Mouse (Mus musculus) left cerebral cortex, postnatal 10 days (tissue): Measurements from ENCODE around the gene Sstr5. TPM values are rescaled to one million over a fixed set of nuclear protein-coding genes. Genes with fewer than 3 reads are reported as not detected.
A peak's percentile ranks its signal among the peaks of the same experiment; 100 is the strongest.

ENCODE experiments used
- DNase-seq, 2 experiments: peaks; one replicate each; pipeline ENCODE4 v3.0.0; 2021 to 2022; ENCODE audit warnings: low spot score in 2 of 2, mixed read lengths in 1 of 2; ENCODE audit errors: extremely low spot score in 1 of 2
- intact Hi-C: fragments of 180-260 bp; cut with DNase I; formaldehyde crosslinking; loops from one replicate; pipeline ENCODE4 v1.15.1; 2025
- total RNA-seq, 2 experiments: library from RNA; stranded (reverse); gene quantifications; 2 replicates each; pipeline ENCODE4 v1.2.3; 2021

The Sstr5 gene
- total RNA-seq, result under 1 TPM; 0.34 to 0.55 TPM

DNA sequence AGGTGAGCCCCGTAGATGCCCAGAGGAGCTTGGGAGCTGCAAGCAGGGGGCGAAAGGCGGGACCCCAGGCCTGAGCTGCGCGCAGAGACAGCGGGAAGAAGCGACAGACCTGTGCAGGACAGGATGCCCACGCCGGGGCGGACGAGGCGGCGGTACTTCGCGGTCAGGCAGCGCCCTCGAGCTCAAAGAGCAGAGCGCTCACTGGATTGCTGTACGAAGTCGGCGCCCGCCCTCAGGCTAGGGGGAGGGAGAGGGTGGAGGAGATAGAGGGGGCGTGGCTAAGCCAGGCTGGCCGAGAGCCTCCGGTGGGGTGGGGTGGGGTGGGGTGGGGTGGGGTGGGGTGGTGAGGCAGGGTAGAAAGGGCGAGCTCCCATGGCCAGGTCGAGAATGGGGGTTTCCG is at the start of gene Sstr5:
Gene Sstr5, minus strand, starts transcription at position 276 of the 400 bp plus-strand sequence.
- intact Hi-C loops, result no loop called here
- DNase-seq, result peak in 1 of 2 experiments; percentile 46

DNA sequence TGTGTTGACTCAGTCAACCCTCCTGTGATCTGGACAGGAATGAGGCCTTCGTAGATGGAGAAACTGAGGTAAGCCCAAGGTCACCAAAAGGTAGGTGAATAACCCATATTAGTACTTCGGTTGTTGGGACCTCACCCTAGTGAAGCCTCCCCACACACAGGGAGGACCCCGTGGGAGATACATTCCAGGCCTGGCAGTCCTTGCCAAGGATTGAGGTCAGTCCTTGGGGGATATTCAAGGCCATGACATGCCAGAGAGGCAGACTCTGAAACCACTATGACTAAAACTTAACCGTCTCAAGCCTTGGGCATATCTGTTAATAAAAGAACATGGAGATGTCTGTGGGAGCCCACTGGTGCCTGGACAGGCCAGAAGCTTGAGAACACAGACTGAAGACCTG is 44.7 kb upstream of the Sstr5 start:
- intact Hi-C loops, result no loop called here

DNA sequence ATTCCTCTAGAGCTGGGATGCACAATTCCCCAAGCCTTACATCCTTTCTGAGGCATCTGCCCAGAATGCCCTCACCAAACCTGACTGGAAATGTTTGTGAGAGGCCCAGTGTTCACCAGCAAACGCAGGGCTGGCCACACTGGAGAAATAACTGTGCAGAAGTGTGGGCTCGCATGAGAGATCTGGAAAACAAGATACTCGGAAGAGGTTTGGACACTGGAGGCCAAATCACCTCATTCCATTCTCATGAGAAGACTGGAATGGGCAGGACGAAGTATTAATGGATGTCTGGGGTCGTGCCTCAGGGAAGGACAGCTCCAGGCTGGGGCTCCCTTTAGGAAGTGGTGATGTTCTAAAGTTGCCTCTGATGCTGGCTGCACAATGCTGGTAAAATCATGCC is 43.6 kb upstream of the Sstr5 start:
- intact Hi-C loops, result no loop called here
- no peak for DNase-seq

More for the DNA sequence above, 44.7 kb upstream of the Sstr5 start:
- no peak for DNase-seq

DNA sequence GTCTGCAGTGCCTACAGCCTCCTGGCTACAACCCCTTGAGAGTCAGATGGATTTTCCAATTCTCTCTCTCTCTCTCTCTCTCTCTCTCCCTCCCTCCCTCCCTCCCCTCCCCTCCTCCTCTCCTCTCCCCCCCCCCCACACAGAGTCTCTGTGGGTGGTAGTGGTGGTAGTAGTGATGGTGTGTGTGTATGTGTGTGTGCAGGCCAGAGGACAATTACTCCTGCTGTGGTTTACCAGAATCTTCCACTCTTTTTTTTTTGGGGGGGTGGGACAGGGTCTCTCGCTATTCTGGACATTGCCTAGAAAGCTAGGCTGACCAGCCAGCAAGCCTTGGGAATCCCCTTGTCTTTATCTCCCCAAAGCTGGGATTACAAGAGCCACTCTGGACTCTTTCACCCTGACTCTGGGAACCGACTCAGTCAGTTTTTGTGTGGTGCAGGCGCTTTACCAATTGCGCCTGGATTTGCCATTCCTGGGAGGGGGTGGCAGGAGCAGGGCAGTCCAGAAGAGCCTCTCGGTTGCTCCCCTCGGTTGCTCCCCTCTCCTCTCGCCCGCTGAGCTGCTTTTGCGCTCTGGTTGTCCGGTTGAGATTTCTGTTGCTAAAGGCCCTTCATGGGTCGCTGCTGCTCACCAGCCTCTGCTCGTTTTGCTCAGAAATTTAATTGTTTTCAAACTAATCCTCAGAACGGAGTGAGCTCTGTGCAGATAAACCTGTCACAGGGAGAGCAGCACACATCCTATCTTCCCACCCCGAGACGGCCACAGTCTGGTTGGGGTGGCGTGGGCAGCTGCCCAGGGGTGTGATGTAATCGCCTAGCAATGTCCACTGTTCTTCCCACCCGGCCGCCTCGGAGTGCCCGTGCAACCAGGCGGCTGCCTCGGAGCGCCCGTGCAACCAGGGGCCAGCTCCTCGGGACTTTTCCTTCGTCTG is 42.1 kb upstream of the Sstr5 start:
- DNase-seq, result peak in 1 of 2 experiments; percentile 56
- intact Hi-C loops, result no loop called here

DNA sequence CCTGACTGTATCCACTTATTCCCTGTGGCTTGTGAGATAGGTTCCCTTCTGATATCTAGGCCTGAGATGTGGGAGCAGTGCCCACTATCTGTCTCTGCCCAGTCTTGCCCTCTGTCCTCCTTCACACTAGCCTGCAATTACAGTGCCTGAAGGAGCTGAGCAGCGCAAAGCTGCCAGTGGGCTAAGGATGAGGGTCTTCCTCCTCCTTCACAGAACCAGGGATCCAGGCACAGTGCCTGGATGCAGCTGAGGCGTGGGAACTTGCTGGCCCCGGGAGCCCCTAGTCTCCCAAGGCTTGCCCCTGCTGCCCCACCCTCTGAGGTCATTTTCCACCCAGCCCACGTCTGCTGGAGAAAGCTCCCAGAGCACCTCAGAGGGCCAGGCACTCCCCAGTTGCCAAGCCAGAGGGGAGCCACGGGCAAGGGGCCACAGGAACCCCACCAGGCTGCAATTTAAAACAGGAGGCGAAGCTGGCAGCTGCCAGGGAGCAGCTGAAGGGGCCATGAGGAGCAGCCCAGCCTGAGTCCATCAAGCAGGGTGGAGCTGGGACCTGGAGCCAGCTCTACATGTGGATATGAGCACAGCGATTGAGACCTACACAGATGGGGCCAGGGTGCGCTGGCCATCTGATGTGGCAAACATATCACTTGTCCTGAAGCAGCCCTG is 33.4 kb upstream of the Sstr5 start:
- intact Hi-C loops, result no loop called here
- no peak for DNase-seq

DNA sequence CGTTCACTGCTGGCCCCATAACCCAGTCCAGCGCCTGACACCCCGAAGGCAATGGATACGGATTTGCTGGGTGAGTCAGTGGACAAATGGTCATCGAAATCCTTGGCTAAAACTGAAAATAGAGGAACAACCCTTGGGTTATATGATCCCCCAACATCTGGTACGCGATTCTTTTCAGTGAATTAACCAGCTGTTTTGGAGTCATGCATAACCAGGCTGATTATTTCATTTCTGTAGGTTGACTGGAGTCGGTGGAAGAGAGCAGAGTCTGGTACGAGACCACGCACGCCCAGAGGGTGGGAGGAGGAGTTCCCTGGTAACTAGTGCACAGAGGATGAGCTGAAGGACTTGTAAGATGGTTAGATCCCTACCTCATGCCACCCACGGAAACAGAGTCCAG is 25.0 kb upstream of the Sstr5 start:
- no peak for DNase-seq
- intact Hi-C loops, result no loop called here

DNA sequence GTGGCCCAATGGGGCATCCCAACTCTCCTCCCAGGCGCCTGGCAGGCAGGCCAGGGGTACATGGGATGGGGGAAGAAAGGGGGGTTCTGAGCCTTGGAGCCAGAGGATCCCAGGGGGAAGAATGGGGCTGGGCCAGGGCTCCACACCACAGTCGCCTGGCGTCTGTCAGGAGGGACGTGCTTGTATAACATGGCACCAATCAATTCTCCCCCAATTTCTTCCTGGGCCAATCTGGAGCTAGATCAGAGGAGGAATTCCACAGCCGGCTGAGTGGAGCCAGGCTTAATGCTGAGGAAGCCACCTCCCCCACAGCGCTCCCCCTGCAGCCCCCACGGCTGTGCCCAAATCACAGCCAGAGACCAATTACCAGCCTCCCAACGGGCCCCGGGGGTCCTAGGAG is 23.4 kb upstream of the Sstr5 start:
- intact Hi-C loops, result no loop called here
- DNase-seq, result no peak

DNA sequence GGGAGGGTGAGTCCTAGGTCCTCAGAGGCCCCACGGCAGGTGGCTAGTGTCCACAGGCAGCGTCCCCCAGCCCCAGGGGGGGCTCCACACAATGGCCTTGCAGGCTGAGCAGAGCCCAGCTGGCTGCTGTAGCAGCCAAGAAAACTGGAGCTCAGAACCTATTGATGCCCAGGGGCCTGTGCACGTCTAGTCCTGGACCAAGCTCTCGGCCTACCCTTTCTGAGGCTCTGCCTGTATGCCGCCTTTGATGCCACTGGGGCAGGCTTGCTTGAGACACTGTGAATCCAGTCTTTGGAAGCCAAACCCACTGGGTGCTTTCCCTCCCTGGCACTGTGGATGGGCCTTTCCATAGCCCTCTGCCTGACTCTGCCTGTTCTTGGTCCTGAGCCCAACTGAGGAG is 22.4 kb upstream of the Sstr5 start:
- intact Hi-C loops, result loop anchor here (5.0 kb wide), 1 partner anchor 38 kb away; no protein-coding TSS in a partner anchor
- DNase-seq, result peak; percentile 35 to 42

DNA sequence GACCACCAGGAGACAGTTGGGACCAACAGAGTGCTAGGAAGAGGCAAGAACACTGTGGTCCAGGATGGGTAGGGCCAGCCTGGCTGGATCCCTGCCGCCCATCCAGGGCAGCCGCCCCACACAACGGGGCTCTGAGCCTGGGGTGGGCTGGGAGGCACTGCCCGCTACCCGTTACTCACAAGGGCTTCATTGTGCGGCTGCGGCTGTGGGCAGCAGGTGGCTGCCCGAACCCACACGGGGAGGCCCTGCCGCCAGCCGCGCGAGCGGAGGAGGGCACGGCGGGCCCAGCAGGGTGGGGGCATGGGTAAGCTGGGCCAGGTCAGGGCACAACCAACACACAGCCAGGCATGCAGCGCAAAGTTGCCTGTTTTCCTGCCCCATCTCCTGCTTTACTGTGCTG is 21.1 kb upstream of the Sstr5 start:
- intact Hi-C loops, result loop anchor here (5.0 kb wide), 1 partner anchor 39 kb away; no protein-coding TSS in a partner anchor
- DNase-seq, result peak; percentile 41 to 71

DNA sequence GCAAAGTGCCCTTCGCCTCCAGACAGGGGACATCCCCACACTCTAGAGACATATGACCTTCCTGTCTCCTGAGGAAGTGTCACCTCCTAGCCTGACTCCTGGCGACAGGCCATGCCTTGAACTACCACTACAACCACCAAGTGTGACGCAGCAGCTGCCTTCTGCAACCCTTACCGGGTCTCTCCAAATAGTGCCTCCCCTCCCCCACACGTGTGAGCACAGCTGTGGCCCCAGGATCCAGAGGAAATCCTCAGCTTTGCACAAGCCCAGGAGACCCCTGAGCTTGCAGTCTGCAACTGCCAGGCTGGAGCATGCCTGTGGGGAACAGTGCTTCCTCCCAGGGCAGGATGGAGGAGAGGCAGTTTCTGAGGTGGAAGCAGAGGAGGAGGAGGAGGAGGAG is 19.2 kb upstream of the Sstr5 start:
- intact Hi-C loops, result loop anchor here (5.0 kb wide), 1 partner anchor 41 kb away; no protein-coding TSS in a partner anchor
- peak in 1 of 2 experiments; percentile 53 for DNase-seq

DNA sequence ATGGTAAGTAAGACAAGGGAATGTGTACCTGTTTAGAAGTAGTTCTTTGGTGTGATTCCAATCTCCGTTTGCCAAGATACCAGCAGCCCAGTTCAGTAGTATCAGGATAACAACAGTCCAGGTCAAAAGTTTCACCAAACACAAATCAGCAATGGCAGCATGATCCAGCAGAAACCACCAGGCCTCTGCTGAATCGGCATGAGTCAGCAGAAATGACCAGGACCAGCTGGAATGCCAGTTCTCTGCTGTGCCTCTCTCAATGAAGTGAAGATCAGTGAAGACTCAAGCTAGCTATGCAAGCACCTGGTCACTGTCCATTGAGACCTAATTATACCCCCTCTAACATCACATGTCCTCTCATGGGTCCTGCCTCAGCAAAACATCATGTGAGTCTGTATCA is 17.0 kb upstream of the Sstr5 start:
- DNase-seq, result no peak
- intact Hi-C loops, result no loop called here

DNA sequence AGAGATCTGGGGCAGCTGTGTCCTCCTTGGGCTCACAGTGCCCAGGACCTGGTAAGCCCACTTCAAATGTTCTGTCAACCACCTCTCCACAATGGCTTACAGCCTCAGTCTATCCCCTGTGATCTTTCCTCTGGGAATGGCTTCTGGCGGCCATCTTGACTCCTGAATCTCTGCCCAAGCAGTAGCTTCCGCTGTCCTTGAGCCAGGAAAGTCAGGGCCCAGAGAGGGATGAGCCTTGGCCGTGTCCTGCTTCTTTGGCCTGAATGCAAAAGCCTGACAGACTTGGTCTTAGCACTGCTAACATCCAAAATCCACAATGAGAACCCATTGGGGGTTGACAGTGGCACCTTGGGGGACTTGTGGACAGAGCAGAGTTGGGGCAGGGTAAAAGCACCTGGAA is 14.8 kb upstream of the Sstr5 start:
- intact Hi-C loops, result no loop called here
- DNase-seq, result no peak

DNA sequence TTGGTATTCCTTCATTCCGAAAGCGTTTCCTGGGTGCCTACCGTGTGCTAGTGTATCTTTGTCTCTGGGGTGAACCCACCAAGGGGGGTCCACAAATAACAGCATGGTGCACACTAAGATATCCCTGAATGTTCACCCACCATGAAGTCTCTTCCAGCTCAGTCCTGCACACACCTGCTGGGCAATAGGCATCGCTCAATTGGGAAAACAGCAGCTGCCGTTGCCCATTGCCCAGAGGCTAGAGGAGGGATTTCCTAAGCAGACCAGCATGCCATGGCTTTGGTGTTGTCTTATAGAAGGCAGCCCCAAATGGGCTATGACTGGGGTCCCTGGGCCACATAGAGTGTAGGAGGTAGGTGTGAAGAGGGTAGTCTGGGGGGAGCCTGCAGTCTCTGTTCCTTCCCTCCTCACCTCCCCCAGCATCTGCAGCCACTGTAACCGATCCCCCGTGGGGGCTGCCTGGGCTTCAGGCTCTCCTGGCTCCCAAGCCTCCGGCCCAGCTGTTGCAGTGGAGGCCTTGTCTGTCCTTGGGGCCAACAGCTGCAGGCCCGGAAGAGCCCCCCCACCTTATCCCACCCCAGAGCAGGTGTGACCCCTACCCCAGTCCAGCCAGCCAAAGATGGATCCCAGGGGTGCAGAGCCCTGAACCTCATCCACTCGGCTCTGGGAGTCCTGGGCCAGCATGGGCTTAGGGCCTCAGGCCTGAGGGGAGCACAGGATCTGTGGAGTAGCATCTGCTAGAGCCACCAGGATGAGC is 13.2 kb upstream of the Sstr5 start:
- intact Hi-C loops, result no loop called here
- DNase-seq, result no peak

DNA sequence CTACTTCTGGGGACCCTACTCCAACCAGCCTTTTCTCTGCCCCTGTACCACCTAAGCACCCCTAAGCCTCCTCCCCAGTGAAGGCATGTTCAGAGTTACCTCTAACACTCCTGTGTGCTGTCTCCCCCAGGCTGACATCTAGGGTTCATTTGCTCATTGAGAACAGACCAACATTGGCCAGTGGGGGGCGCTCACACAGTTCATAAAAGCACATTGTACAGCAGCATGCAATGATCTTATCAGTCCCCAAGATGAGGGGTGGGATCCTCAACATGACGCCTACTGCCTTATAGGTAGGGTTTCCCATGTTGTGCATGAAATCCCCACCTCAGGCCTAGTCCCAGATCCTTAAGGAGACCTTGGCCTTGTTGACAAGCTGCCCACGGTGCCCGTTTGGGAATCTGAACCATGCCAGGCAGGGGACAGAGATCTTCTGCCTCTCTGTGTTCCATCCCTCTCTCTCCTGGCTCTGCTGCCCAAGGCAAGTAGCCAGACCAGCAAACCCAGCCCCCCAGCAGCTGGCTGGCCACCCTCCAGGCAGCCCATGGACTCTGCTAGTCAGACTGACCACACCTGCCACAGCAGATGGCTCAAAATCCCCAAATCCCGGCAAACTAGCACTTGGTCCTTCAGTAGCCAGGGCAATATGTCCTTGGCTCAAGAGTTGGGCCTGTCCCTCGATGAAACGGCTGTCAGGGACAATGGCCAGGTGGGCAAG is 11.9 kb upstream of the Sstr5 start:
- peak; percentile 44 to 69 for DNase-seq
- intact Hi-C loops, result loop anchor here (10.0 kb wide), 1 partner anchor 186 kb away; no protein-coding TSS in a partner anchor

DNA sequence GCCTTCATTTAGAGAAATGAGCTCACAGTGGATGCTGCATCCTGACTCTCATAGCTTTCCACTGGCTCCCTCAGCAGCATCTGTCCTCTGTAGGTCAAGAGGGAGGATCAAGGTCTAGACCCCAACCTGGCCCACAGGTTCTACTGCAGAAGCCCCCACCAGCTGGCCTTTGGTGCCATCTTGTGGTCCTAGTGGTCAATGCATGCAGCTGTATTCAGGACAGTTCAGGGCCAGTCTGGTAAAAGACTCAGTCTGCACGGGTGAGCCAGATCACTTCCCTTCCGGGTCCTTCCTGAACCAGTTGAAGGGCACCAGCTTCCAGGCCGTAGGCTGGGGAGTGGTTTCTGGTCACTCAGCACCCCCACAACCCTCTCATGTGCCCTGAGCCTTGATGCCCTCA is 10.7 kb upstream of the Sstr5 start:
- intact Hi-C loops, result loop anchor here (1.0 to 10.0 kb wide), 2 partner anchors 31 to 187 kb away; no protein-coding TSS in a partner anchor
- peak; percentile 38 to 77 for DNase-seq

DNA sequence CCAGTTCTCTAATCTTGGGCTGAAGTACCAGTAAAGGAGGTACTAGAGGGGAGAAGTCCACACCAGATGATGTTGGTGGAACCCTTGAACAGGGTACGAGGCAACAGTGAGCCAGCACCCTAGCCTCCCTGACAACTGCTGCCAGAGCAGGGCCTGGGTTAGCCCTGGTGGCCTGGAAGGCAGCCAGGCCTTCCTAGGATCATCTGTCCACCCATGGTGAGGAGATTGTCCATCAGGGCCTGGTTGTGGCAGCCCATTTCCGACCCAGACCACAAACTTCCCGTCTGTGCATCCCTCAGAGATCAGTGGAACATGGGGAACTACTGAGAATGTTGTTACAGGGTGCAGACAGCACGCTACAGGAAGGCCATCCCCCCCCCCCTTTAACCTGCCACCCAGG is 5.5 kb upstream of the Sstr5 start:
- intact Hi-C loops, result loop anchor here (10.0 kb wide), 1 partner anchor 192 kb away; no protein-coding TSS in a partner anchor
- DNase-seq, result no peak

DNA sequence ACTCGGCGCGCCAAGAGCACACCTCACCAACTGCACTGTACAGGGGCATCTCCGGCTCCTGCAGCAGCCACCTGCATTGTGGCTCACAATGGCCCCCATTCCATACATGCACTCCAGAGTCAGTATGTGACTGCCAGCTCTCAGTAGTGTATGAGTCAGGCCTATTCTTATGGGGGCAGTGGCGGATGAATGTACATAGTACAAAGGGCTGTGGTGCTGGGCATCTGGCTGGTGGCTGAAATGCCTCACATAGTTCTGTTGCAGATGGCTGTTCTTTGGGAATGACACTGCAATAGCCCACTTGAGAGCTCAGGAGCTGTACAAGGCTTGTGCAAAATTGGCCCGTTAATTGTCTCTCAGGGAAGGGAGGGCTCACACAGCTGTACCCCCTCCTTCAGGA is 15.0 kb downstream of the Sstr5 start:
- intact Hi-C loops, result no loop called here
- no peak for DNase-seq

DNA sequence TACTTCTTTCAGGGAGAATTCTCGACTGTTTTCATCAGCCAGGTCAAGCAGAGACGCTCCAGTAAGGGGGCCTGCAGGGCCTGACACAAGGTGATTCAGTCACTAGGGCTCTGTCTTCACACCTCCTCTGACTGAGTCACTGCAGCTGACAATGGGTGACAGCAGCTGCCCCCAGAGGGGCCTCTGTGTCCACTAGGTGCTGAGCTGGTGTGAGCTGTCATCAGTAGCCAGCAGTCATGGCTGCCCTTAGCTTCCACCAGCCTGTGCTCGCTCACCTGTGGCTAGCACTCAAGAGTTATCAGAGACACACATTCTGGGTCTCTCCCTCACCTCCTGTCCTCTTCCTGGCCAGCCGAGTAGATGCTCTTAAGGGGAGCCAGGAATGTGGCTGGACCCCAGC is 16.3 kb downstream of the Sstr5 start:
- intact Hi-C loops, result no loop called here
- DNase-seq, result no peak
